Mouse (Mus musculus) forebrain, embryonic 16.5 days (tissue): ENCODE measurements around the gene Gm12887. TPM values are rescaled to one million over a fixed set of nuclear protein-coding genes. Genes with fewer than 3 reads are reported as not detected.

Experiments
- ATAC-seq: fragments of 200-750 bp; cut with Nextera tagmentation; 2 replicates; pipeline ENCODE4 v1.8.0; 2017; ENCODE audit warnings: mild to moderate bottlenecking, moderate library complexity
- H3K27ac ChIP-seq: fragments of 300-500 bp; sonication (generic); 2 replicates; pipeline ENCODE4 v1.5.1; 2014; ENCODE audit warnings: low read length, control low read depth
- H3K27me3 ChIP-seq: fragments of 300-500 bp; sonication (generic); replicated peaks from 2 replicates; pipeline ENCODE4 v1.6.1; 2014; ENCODE audit warnings: low read length; ENCODE audit not compliant: control insufficient read depth, insufficient read depth
- H3K36me3 ChIP-seq: fragments of 300-500 bp; sonication (generic); 2 replicates; pipeline ENCODE4 v1.6.1; 2014; ENCODE audit not compliant: control insufficient read depth, insufficient read depth
- H3K4me1 ChIP-seq: fragments of 300-500 bp; sonication (generic); replicated peaks from 2 replicates; pipeline ENCODE4 v1.6.1; 2014; ENCODE audit warnings: low read length; ENCODE audit not compliant: control insufficient read depth, insufficient read depth
- H3K4me2 ChIP-seq: fragments of 300-500 bp; sonication (generic); 2 replicates; pipeline ENCODE4 v1.6.1; 2014; ENCODE audit warnings: mild to moderate bottlenecking, low read length, control low read depth
- H3K4me3 ChIP-seq: fragments of 300-500 bp; sonication (generic); replicated peaks from 2 replicates; pipeline ENCODE4 v1.5.1; 2014; ENCODE audit warnings: mild to moderate bottlenecking, low read length, control low read depth
- H3K9ac ChIP-seq: fragments of 300-500 bp; sonication (generic); replicated peaks from 2 replicates; pipeline ENCODE4 v1.6.1; 2014; ENCODE audit warnings: low read depth, low read length, control low read depth
- H3K9me3 ChIP-seq: fragments of 300-500 bp; sonication (generic); 2 replicates; pipeline ENCODE4 v1.6.1; 2016; ENCODE audit warnings: low read length; ENCODE audit not compliant: control insufficient read depth
- WGBS: fragments of 180-500 bp; shearing (Covaris S2); extraction: QIAGEN DNeasy Blood & Tissue Kit; methylation state at CpG from one replicate; pipeline ENCODE4 v1.1.7; 2014; 5-methylcytosine and 5-hydroxymethylcytosine counted together
- polyA plus RNA-seq: library from polyadenylated mRNA; unstranded; fragments of >200 nt; fragmentation: Nextera tagmentation; extraction: Ambion mirVana; gene quantifications from 2 replicates; pipeline ENCODE4 v1.2.1, GENCODE M21; 2015

The Gm12887 gene
- polyA plus RNA-seq: not detected in 2 replicates

GRCm38 (mm10) chr4:121622003-121622402 lies at the start of gene Gm12887:
Gene Gm12887, minus strand, starts transcription at chr4:121622103.
- no peaks in the 10 kb centered on the region for H3K4me1 ChIP-seq
- no peak within 1 kb of the TSS for H3K4me3 ChIP-seq
- no peaks in the 10 kb centered on the region for H3K27me3 ChIP-seq
- no peak within 1 kb of the TSS for H3K9ac ChIP-seq
- ATAC-seq: no peak
- no peak within 1 kb of the TSS for H3K4me2 ChIP-seq
- peaks cover 30% of the 10 kb centered on the region for H3K9me3 ChIP-seq
- no peak within 1 kb of the TSS for H3K27ac ChIP-seq
- no peaks in the 10 kb centered on the region for H3K36me3 ChIP-seq
- 53% methylated on average over 2 of the region's 2 CpGs for WGBS

- no peaks in the 10 kb centered on the region for H3K27me3 ChIP-seq
- H3K36me3 ChIP-seq: no peaks in the 10 kb centered on the region
- peaks cover 8% of the 10 kb centered on the region for H3K9me3 ChIP-seq
- 76% methylated on average over 1 of the region's 1 CpGs for WGBS
- no peak for ATAC-seq
- no peak overlapping the region for H3K4me2 ChIP-seq
- no peaks in the 10 kb centered on the region for H3K4me1 ChIP-seq
- H3K4me3 ChIP-seq: no peak overlapping the region
- H3K27ac ChIP-seq: no peak overlapping the region
- H3K9ac ChIP-seq: no peak overlapping the region
These were observed 35.1 kb upstream of the Gm12887 start for GRCm38 (mm10) chr4:121657040-121657439.

Other genes with a start within 250 kb of the Gm12887 start
- gene Gm12886, start 199.0 kb downstream of the Gm12887 start, polyA plus RNA-seq: not detected in 2 replicates